Mouse (Mus musculus) midbrain, embryonic 15.5 days (tissue): ENCODE results near the gene Med24. TPM values are rescaled to one million over a fixed set of nuclear protein-coding genes. Genes with fewer than 3 reads are reported as not detected.

Experiments used
- ATAC-seq: fragments of 200-750 bp; cut with Nextera tagmentation; replicated peaks from 2 replicates; pipeline ENCODE4 v1.8.0; 2017; ENCODE audit warnings: moderate TSS enrichment
- H3K27ac ChIP-seq: fragments of 300-500 bp; sonication (generic); 2 replicates; pipeline ENCODE4 v1.5.1; 2015; ENCODE audit warnings: mild to moderate bottlenecking, inconsistent platforms
- H3K27me3 ChIP-seq: fragments of 300-500 bp; sonication (generic); replicated peaks from 2 replicates; pipeline ENCODE4 v1.6.1; 2015; ENCODE audit warnings: inconsistent platforms
- H3K36me3 ChIP-seq: fragments of 300-500 bp; sonication (generic); replicated peaks from 2 replicates; pipeline ENCODE4 v1.6.1; 2015; ENCODE audit warnings: inconsistent platforms
- H3K4me1 ChIP-seq: fragments of 300-500 bp; sonication (generic); 2 replicates; pipeline ENCODE4 v1.6.1; 2015; ENCODE audit warnings: inconsistent platforms
- H3K4me2 ChIP-seq: fragments of 300-500 bp; sonication (generic); 2 replicates; pipeline ENCODE4 v1.6.1; 2015; ENCODE audit warnings: inconsistent platforms, mild to moderate bottlenecking, moderate library complexity
- H3K4me3 ChIP-seq: fragments of 300-500 bp; sonication (generic); 2 replicates; pipeline ENCODE4 v1.5.1; 2015; ENCODE audit warnings: mild to moderate bottlenecking, inconsistent platforms
- H3K9ac ChIP-seq: fragments of 300-500 bp; sonication (generic); 2 replicates; pipeline ENCODE4 v1.6.1; 2015; ENCODE audit warnings: mild to moderate bottlenecking, inconsistent platforms
- H3K9me3 ChIP-seq: fragments of 300-500 bp; sonication (generic); 2 replicates; pipeline ENCODE4 v1.6.1; 2016; ENCODE audit warnings: inconsistent platforms
- WGBS: fragments of 180-500 bp; shearing (Covaris S2); methylation state at CpG from one replicate; pipeline ENCODE4 v1.1.7; 2015; ENCODE audit warnings: mixed read lengths; 5-methylcytosine and 5-hydroxymethylcytosine counted together
- polyA plus RNA-seq: library from polyadenylated mRNA; unstranded; fragments of >200 nt; fragmentation: Nextera tagmentation; extraction: Ambion mirVana; gene quantifications from 2 replicates; pipeline ENCODE4 v1.2.1, GENCODE M21; 2015

The Med24 gene
- polyA plus RNA-seq: 82.9 and 84.8 TPM in 2 replicates

DNA sequence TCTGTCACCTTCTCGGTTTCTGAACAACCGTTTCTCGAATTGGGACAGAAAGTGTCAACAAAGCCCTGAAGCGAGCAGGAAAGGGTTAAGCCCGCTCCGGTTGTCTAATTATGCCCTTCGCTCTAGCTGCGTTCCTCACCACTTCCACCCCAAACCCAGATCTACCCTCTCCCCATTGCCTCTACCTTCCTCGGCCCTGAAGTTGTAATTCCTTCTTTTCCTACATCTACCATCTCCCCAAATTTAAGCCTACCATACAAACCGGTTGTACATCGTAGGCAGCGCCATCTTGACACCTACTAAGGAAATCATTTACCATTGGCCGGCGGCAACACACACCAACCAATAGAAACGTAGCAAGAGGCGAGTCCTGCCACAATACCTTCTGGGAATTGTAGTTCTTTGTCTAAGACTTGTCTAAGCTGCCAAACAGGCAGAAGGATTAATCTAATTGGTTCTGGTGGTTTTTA lies at the start of gene Med24:
Gene Med24 (minus strand): TSS at position 317 of the 470 bp plus-strand sequence.
- Histone ChIP-seq H3K36me3 (peaks cover 4% of the 10 kb centered on the region; the same call in 1 of the 2 replicates), H3K9me3 (no peaks in the 10 kb centered on the region), H3K4me2 (peak within 1 kb of the TSS; percentile 69), H3K27ac (peak within 1 kb of the TSS; percentile 86), H3K27me3 (no peaks in the 10 kb centered on the region), H3K4me1 (peaks cover 21% of the 10 kb centered on the region), H3K9ac (peak within 1 kb of the TSS; percentile 64), H3K4me3 (peak within 1 kb of the TSS; percentile 67)
- ATAC-seq: peak; percentile 95
- under 1% methylated on average over 16 of the region's 16 CpGs for WGBS

- no peak for ATAC-seq
- Histone ChIP-seq H3K9me3 (no peaks in the 10 kb centered on the region), H3K4me3 (no peak overlapping the region), H3K4me1 (peaks cover 53% of the 10 kb centered on the region), H3K4me2 (no peak overlapping the region), H3K36me3 (no peaks in the 10 kb centered on the region), H3K27me3 (no peaks in the 10 kb centered on the region), H3K9ac (no peak overlapping the region), H3K27ac (no peak overlapping the region)
Measured at GRCm38 (mm10) chr11:98777888-98778287, 48.7 kb upstream of the Med24 start.

DNA sequence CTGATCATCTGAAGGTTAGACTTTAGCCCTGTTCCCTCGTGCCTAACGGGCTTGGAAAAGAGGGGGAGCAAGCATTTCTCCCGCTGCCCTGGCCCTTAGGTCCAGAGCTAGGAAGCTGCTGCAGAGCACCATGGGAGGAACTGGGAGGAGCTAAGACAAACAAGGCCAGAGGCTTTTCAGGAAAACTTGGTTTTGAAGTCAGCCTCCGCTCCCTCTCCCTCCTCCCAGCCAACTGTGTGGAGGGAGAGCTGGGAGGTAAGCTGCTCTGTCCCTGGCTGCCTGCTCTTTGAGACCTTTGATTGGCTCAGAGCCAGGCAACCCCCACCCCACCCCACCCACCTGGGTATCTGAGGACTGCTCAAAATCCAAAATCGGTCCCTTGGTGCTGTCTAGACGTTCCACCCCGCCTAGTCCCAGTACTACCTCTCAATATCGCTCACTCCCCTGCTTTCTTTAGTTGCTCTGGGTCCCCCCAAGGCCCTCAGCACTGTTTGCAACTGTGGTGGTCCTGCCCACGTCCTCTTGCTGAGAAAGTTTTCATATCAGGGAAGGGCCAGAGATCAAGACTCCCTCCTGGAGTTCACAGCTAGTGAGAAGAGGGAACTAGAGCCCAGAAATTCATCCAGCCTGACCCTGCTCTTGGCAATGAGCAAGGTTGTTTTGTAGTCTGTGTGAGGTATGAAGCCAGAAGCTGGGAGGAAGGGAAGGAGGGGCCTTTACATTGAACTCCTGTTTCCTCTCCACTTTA lies 47.8 kb upstream of the Med24 start:
- H3K9ac ChIP-seq: no peak overlapping the region
- peaks cover 46% of the 10 kb centered on the region for H3K4me1 ChIP-seq
- H3K4me2 ChIP-seq: no peak overlapping the region; the same call in 1 of the 2 replicates
- H3K36me3 ChIP-seq: no peaks in the 10 kb centered on the region
- peak overlapping the region; percentile 60 for H3K27ac ChIP-seq
- WGBS: 11% methylated on average over 9 of the region's 9 CpGs
- H3K9me3 ChIP-seq: no peaks in the 10 kb centered on the region
- ATAC-seq: no peak
- no peaks in the 10 kb centered on the region for H3K27me3 ChIP-seq
- no peak overlapping the region for H3K4me3 ChIP-seq

- Histone ChIP-seq H3K27me3 (no peaks in the 10 kb centered on the region), H3K4me1 (peaks cover 41% of the 10 kb centered on the region), H3K36me3 (no peaks in the 10 kb centered on the region), H3K4me2 (peak overlapping the region; percentile 97), H3K9ac (no peak overlapping the region), H3K9me3 (no peaks in the 10 kb centered on the region), H3K27ac (peak overlapping the region; percentile 61; the same call in 1 of the 2 replicates), H3K4me3 (no peak overlapping the region)
- no peak for ATAC-seq
- 50% methylated on average over 12 of the region's 12 CpGs for WGBS
Measured at GRCm38 (mm10) chr11:98776052-98776764, 47.0 kb upstream of the Med24 start.

GRCm38 (mm10) chr11:98775348-98776051 lies 46.3 kb upstream of the Med24 start:
- 8% methylated on average over 15 of the region's 15 CpGs for whole genome bisulfite sequencing
- peaks cover 41% of the 10 kb centered on the region for H3K4me1 ChIP-seq

DNA sequence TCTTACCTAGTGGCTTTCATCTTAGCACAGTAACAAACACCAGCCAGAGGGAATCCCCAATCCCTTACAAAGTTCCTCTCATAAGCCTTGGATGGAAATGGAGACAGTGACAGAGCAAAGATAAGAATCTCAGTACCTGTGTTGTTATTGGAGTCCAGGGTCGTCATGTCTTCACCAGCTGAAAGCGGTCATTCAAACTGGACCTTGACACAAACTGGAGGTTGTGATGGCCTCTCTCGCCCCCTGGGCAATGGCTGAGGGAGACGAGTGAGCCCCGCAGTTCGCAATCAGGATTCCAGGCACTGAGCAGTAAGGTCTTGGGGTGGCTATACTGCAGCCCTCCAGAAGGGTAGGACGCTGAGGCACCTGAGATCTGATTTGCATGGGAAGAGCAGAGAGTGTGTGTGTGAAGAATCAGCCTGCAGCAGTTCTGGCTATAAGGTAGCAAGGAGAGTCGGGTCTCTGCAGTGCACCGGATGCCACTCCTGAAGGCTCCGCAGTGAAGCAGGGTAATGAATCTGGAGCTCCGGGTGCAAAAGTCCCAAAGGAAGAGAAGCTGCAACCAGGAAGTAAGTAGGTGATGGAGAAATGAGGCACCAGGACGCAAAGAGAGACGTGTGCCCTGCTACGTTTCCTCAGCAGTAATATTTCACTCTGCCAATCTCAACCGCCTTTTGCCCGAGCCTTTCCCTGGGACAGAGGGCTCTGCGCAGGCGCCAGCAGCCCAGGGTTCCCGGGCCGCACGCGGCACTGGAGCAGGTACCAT lies 45.5 kb upstream of the Med24 start, which contains the start of gene Nr1d1:
Gene Nr1d1 (minus strand): TSS at position 752 of the 766 bp plus-strand sequence.
- Histone ChIP-seq H3K27ac (peak within 1 kb of the TSS; percentile 75), H3K4me1 (peaks cover 41% of the 10 kb centered on the region), H3K4me2 (peak within 1 kb of the TSS; percentile 97), H3K4me3 (peak within 1 kb of the TSS; percentile 44), H3K9ac (peak within 1 kb of the TSS; percentile 49), H3K36me3 (peaks cover 4% of the 10 kb centered on the region; the same call in 1 of the 2 replicates), H3K9me3 (no peaks in the 10 kb centered on the region), H3K27me3 (no peaks in the 10 kb centered on the region)
- ATAC-seq: peak; percentile 35
- WGBS: 1% methylated on average over 22 of the region's 22 CpGs

More at GRCm38 (mm10) chr11:98775348-98776051, 46.3 kb upstream of the Med24 start:
- no peaks in the 10 kb centered on the region for H3K9me3 ChIP-seq
- H3K27me3 ChIP-seq: no peaks in the 10 kb centered on the region
- peak overlapping the region; percentile 97 for H3K4me2 ChIP-seq
- ATAC-seq: peak; percentile 90
- peak overlapping the region; percentile 49 for H3K9ac ChIP-seq
- peak overlapping the region; percentile 44 for H3K4me3 ChIP-seq
- H3K36me3 ChIP-seq: no peaks in the 10 kb centered on the region; the same call in 1 of the 2 replicates
- H3K27ac ChIP-seq: peak overlapping the region; percentile 75

- Histone ChIP-seq H3K4me2 (peak overlapping the region; percentile 97), H3K9ac (peak overlapping the region; percentile 49; the same call in 1 of the 2 replicates), H3K4me3 (peak overlapping the region; percentile 44), H3K36me3 (peaks cover 9% of the 10 kb centered on the region; the same call in 1 of the 2 replicates), H3K9me3 (no peaks in the 10 kb centered on the region), H3K27me3 (no peaks in the 10 kb centered on the region), H3K27ac (0 out of 2 replicates have a peak overlapping the region, but pooled peaks have one; percentile 75), H3K4me1 (peaks cover 43% of the 10 kb centered on the region)
- WGBS: under 1% methylated on average over 37 of the region's 37 CpGs
- ATAC-seq: peak; percentile 57
Measured at GRCm38 (mm10) chr11:98773635-98774295, 44.5 kb upstream of the Med24 start.

- Histone ChIP-seq H3K27ac (no peak overlapping the region), H3K27me3 (no peaks in the 10 kb centered on the region), H3K36me3 (peaks cover 10% of the 10 kb centered on the region; the same call in 1 of the 2 replicates), H3K4me1 (peaks cover 53% of the 10 kb centered on the region), H3K9ac (no peak overlapping the region), H3K4me2 (no peak overlapping the region), H3K4me3 (no peak overlapping the region), H3K9me3 (no peaks in the 10 kb centered on the region)
- WGBS: 79% methylated on average over 8 of the region's 8 CpGs
- no peak for ATAC-seq
Measured at GRCm38 (mm10) chr11:98772667-98773171, 43.5 kb upstream of the Med24 start.

GRCm38 (mm10) chr11:98771844-98772525 lies 42.8 kb upstream of the Med24 start:
- H3K9me3 ChIP-seq: no peaks in the 10 kb centered on the region
- H3K27me3 ChIP-seq: no peaks in the 10 kb centered on the region
- 95% methylated on average over 11 of the region's 11 CpGs for WGBS
- peaks cover 10% of the 10 kb centered on the region; the same call in 1 of the 2 replicates for H3K36me3 ChIP-seq
- no peak overlapping the region for H3K4me3 ChIP-seq
- peaks cover 57% of the 10 kb centered on the region for H3K4me1 ChIP-seq
- ATAC-seq: no peak
- H3K4me2 ChIP-seq: no peak overlapping the region
- no peak overlapping the region for H3K27ac ChIP-seq
- H3K9ac ChIP-seq: no peak overlapping the region

DNA sequence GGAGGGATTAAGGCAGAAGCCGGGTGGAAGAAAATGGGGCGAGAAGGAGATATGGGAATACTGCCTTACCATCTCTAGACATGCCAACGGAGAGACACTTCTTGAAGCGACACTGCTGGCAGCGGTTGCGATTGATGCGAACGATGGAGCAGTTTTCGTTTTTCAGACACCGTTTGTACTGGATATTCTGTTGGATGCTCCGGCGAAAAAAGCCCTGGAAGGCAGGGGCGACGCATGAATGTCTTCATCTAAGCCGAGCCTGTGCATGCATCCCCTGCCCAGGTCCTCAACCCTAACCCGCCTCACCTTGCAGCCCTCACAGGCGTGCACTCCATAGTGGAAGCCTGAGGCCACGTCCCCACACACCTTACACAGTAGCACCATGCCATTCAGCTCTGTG lies 41.9 kb upstream of the Med24 start:
- H3K4me2 ChIP-seq: no peak overlapping the region
- peaks cover 58% of the 10 kb centered on the region for H3K4me1 ChIP-seq
- no peaks in the 10 kb centered on the region for H3K9me3 ChIP-seq
- peaks cover 10% of the 10 kb centered on the region; the same call in 1 of the 2 replicates for H3K36me3 ChIP-seq
- no peaks in the 10 kb centered on the region for H3K27me3 ChIP-seq
- no peak overlapping the region for H3K4me3 ChIP-seq
- no peak overlapping the region for H3K9ac ChIP-seq
- H3K27ac ChIP-seq: no peak overlapping the region
- WGBS: 92% methylated on average over 18 of the region's 18 CpGs
- ATAC-seq: no peak
